In the genomic region with DNA sequence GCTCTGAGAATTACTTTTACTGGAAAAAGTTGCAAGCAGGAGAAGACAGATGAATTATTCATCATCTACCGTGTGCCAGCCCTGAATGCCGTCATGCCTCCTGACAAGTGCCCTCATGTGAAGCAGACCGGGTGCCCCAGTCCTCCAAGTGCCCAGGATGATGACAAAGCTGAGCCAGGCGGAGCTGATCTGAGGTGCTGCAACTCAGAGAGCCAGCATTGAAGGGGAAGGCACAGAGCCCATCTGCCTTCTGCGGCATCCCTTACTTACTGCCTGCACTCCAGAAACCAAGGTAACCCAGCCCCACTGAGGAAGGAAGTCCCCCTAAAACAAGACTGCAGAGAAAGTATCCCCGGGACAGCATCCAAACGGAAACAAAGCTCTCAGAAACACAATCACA, we compare ENCODE assay signal across 9 mouse cellular contexts.
DNase-seq lines count a peak whose midpoint lies in the region; ATAC-seq and TF ChIP-seq lines count a peak whose summit lies in the region.
"Had no signal": no experiment of that assay in that cellular context is flagged by ENCODE, and none has a peak within 500 bp of the region (broad histone marks: within the 10 kb centered on the region; RNA-seq: fewer than 3 reads in every experiment).

No protein-coding gene starts in this region.

- ATAC-seq in cerebellum, adult (ENCODE audit: insufficient number of reproducible peaks, low FRiP score, low TSS enrichment): peak; percentile 56; the same call in 1 of the 2 replicates
- no peak for ATAC-seq in stomach, postnatal 0 days (ENCODE audit: low FRiP score, low TSS enrichment)
- no peak for ATAC-seq in midbrain, embryonic 16.5 days

- DNase-seq in cerebellum, postnatal 4 days (ENCODE audit: low spot score in 2 of 2): no peak
- peak; percentile 16 to 39 for DNase-seq in left cerebral cortex, postnatal 14 days (ENCODE audit: low spot score in 2 of 2)
- no peak for DNase-seq in left cerebral cortex, adult 11 months (ENCODE audit: low spot score)
- peak; percentile 55 for DNase-seq in kidney, postnatal 14 days
- DNase-seq in stomach, postnatal 0 days (ENCODE audit: low spot score): no peak
- no peak for DNase-seq in adrenal gland, postnatal 10 days

- WGBS in stomach, postnatal 0 days: 67% methylated on average over 7 of the region's 7 CpGs
- WGBS in midbrain, embryonic 16.5 days: 58% methylated on average over 7 of the region's 7 CpGs

- no peaks in the 10 kb centered on the region for H3K27me3 ChIP-seq in stomach, postnatal 0 days (ENCODE audit: control insufficient read depth, insufficient read depth, low read length)
- no peaks in the 10 kb centered on the region for H3K27me3 ChIP-seq in midbrain, embryonic 16.5 days (ENCODE audit: control insufficient read depth, insufficient read depth, low read depth, low read length)
- H3K27me3 ChIP-seq: midbrain, embryonic 12.5 days had no signal

- peaks cover 4% of the 10 kb centered on the region; the same call in 1 of the 2 replicates for H3K4me1 ChIP-seq in stomach, postnatal 0 days (replicated peaks; ENCODE audit: control insufficient read depth, insufficient read depth)
- H3K4me1 ChIP-seq in midbrain, embryonic 16.5 days (ENCODE audit: control insufficient read depth, insufficient read depth, low read length): peaks cover 9% of the 10 kb centered on the region; the same call in 1 of the 2 replicates
- H3K4me1 ChIP-seq: midbrain, embryonic 12.5 days had no signal

- peak overlapping the region; percentile 49 for H3K27ac ChIP-seq in stomach, postnatal 0 days (replicated peaks)
- no peak overlapping the region for H3K27ac ChIP-seq in midbrain, embryonic 16.5 days (ENCODE audit: low read length)
- H3K27ac ChIP-seq: midbrain, embryonic 12.5 days had no signal

- H3K9ac ChIP-seq in stomach, postnatal 0 days (ENCODE audit: low read length): no peak overlapping the region
- no peak overlapping the region for H3K9ac ChIP-seq in midbrain, embryonic 16.5 days (ENCODE audit: low read depth, low read length)
- H3K9ac ChIP-seq: midbrain, embryonic 12.5 days had no signal

- H3K36me3 ChIP-seq in stomach, postnatal 0 days (ENCODE audit: control insufficient read depth, insufficient read depth, low read length): no peaks in the 10 kb centered on the region
- no peaks in the 10 kb centered on the region for H3K36me3 ChIP-seq in midbrain, embryonic 16.5 days (ENCODE audit: control insufficient read depth, insufficient read depth, low read length)
- H3K36me3 ChIP-seq: midbrain, embryonic 12.5 days had no signal

- peak overlapping the region; percentile 13; the same call in 1 of the 2 replicates for H3K4me3 ChIP-seq in stomach, postnatal 0 days (ENCODE audit: low read depth, low read length)
- no peak overlapping the region for H3K4me3 ChIP-seq in midbrain, embryonic 16.5 days (ENCODE audit: low read depth, low read length)
- H3K4me3 ChIP-seq: midbrain, embryonic 12.5 days had no signal

- intact Hi-C loops in left cerebral cortex, postnatal 14 days (cut with DNase I): loop anchor here (5.0 to 10.0 kb wide), 3 partner anchors 41 to 76 kb away; a partner anchor contains a TSS

- no peak for TF ChIP-seq EP300 in stomach, postnatal 0 days (optimal IDR thresholded peaks at IDR 0.05)

- no peaks in the 10 kb centered on the region for H3K9me3 ChIP-seq in stomach, postnatal 0 days (ENCODE audit: control insufficient read depth, low read length)
- H3K9me3 ChIP-seq in midbrain, embryonic 16.5 days (replicated peaks; ENCODE audit: control insufficient read depth, low read length, poor library complexity, severe bottlenecking): no peaks in the 10 kb centered on the region
- H3K9me3 ChIP-seq: midbrain, embryonic 12.5 days had no signal

- TF ChIP-seq CTCF in stomach, postnatal 0 days (IDR thresholded peaks at IDR 0.05; ENCODE audit: low read depth): no peak

- H3K4me2 ChIP-seq in stomach, postnatal 0 days (replicated peaks; ENCODE audit: low read depth): peak overlapping the region; percentile 41; the same call in 1 of the 2 replicates
- no peak overlapping the region for H3K4me2 ChIP-seq in midbrain, embryonic 16.5 days (ENCODE audit: low read length)
- H3K4me2 ChIP-seq: midbrain, embryonic 12.5 days had no signal

Comparison
In these comparisons a context has a peak if more than half of its experiments do, and no peak if none do; other contexts are left out.
1. DNase-seq: peak in left cerebral cortex, postnatal 14 days (2 of 2) and kidney, postnatal 14 days (single experiment); none in cerebellum, postnatal 4 days (0 of 2), left cerebral cortex, adult 11 months (single experiment), stomach, postnatal 0 days (single experiment) and adrenal gland, postnatal 10 days (single experiment).